Mouse (Mus musculus): ENCODE results near the gene Cep112. TPM values are rescaled to one million over a fixed set of nuclear protein-coding genes. Genes with fewer than 3 reads are reported as not detected.

The Cep112 gene
- total and polyA plus RNA-seq, 2 experiments from 2014 or later, result 10.7 to 11.2 TPM

GRCm38 (mm10) chr11:108909396-108910195 lies 484.6 kb downstream of the Cep112 start:
- Histone ChIP-seq H3K27ac (no peak overlapping the region), H3K4me1 (ENCODE audit: insufficient read depth, low read length) (no peaks in the 10 kb centered on the region), H3K27me3 (ENCODE audit: insufficient read depth, low read length) (no peaks in the 10 kb centered on the region), H3K9me3 (ENCODE audit: low read length) (no peaks in the 10 kb centered on the region), H3K4me3 (ENCODE audit: low read length) (no peak overlapping the region), H3K9ac (replicated peaks; ENCODE audit: low read length) (no peak overlapping the region), H3K36me3 (ENCODE audit: insufficient read depth, low read length) (no peaks in the 10 kb centered on the region), H3K4me2 (ENCODE audit: low read depth, low read length) (peak overlapping the region; percentile 40)
- WGBS, result 18% methylated on average over 23 of the region's 24 CpGs
- DNase-seq (ENCODE audit: low spot score), result no peak
- TF ChIP-seq CTCF (IDR thresholded peaks at IDR 0.05; ENCODE audit: low read depth), result no peak
- no peak for ATAC-seq

Other genes starting within 250 kb of the Cep112 start
- gene Apoh, start 81.8 kb upstream of the Cep112 start, total RNA-seq (2014; rRNA removed), result 0.22 TPM in 1 of 2 replicates, not detected in the other
- 0.56 and 1.0 TPM in 2 replicates for gene Apoh, start 81.8 kb upstream of the Cep112 start, polyA plus RNA-seq (2015; fragmentation: Nextera tagmentation; extraction: Ambion mirVana)
- gene Prkca, start 81.3 kb upstream of the Cep112 start, total RNA-seq (2014; rRNA removed), result 24.4 and 25.0 TPM in 2 replicates
- gene Prkca, start 81.3 kb upstream of the Cep112 start, polyA plus RNA-seq (2015; fragmentation: Nextera tagmentation; extraction: Ambion mirVana), result 7.4 and 8.0 TPM in 2 replicates

Data from hindbrain, postnatal 0 days (tissue).